Mouse (Mus musculus) bone marrow macrophage, adult 2 months (primary cell): Measurements from ENCODE around the gene Lhfpl1.

Source experiments
- CTCF ChIP-seq: IDR thresholded peaks from 2 replicates; pipeline ENCODE4 v1.5.1; 2012; ENCODE audit warnings: low read depth, mild to moderate bottlenecking, low read length, moderate library complexity
- POLR2A ChIP-seq: IDR thresholded peaks from 2 replicates; pipeline ENCODE4 v1.6.1; 2012; ENCODE audit warnings: mild to moderate bottlenecking, low read depth, low read length, borderline replicate concordance

DNA sequence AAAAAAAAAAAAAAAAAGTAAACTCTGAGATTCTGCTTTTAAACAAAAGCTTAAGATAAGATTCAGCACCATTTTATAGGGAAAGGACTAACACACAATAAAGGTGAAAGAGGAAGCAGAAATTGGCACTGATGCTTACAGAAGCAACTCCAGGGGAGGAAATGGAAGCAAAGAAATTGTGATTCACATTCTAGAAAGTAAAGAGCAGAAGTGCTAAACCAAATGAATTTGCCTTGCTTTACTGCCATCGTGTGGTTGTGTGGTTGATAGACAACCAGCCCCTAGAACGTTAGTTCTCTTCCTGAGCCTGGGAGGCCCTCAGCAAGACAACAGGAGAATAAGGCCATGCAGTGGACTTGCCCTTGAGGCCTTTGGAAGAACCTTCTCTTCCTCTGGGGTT is 41.7 kb downstream of the Lhfpl1 start:
- no peak for TF ChIP-seq CTCF
- TF ChIP-seq POLR2A, result no peak
